Mouse (Mus musculus): Measurements from ENCODE around the gene Olfr804.

The Olfr804 gene

DNA sequence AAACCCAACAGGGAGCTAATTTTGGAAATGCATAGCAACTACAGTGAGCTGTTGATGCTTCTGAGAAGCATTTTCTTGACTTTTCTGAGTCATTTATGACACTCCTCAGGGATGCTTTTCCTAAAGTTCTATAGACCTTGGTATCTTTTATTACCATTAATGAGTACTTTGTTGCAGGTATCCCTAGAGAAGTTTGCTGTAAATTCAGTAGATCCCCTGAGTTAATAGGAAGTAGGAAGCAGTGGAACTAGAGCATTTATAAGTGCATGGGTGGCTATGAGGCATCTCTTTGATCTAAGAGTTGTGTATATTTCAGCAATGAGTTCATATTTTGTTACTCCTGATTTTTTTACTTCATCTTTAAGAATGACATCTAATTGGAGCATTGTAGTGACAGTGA is at the start of gene Olfr804:
Olfr804 (plus strand) TSS at position 301 of the 400 bp plus-strand sequence.
- no peak for DNase-seq (ENCODE audit: low read depth)

- DNase-seq (ENCODE audit: low read depth), result no peak
Observed at GRCm38 (mm10) chr10:129657394-129657793, 45.6 kb upstream of the Olfr804 start, which contains the start of gene Olfr800. TSS of gene Olfr800 (plus strand) at chr10:129657694.

GRCm38 (mm10) chr10:129673765-129674164 is 29.2 kb upstream of the Olfr804 start, which contains the start of gene Olfr801:
TSS of gene Olfr801 (minus strand) at chr10:129673865.
- DNase-seq (ENCODE audit: low read depth), result no peak

GRCm38 (mm10) chr10:129688069-129688468 is 14.9 kb upstream of the Olfr804 start, which contains the start of gene Olfr802:
TSS of gene Olfr802 (minus strand) at chr10:129688169.
- no peak for DNase-seq (ENCODE audit: low read depth)

DNA sequence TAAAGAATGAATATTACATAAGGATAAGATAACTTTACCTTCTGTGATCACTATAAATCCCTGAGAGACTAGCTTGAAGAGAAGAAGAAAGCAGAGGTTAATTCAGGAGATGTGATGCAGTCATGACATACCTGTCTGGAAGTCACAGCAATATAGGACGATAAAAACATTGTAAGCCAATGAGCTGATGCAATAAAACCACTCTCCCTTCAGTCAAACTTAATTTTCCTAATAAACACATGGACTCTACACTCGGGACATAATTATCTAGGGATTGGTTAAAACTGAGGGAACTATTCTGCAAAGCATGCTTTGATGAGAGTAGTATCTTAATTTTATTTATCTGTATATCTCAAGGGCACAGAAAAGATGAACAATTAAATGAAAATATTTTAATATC is 8.8 kb upstream of the Olfr804 start, which contains the start of gene Olfr803:
Olfr803 (minus strand) TSS at position 101 of the 400 bp plus-strand sequence.
- no peak for DNase-seq (ENCODE audit: low read depth)

- no peak for DNase-seq (ENCODE audit: low read depth)
Observed at GRCm38 (mm10) chr10:129729275-129729674, 26.3 kb downstream of the Olfr804 start, which contains the start of gene Olfr805. TSS of gene Olfr805 (minus strand) at chr10:129729375.

- DNase-seq (ENCODE audit: low read depth), result no peak
Observed at GRCm38 (mm10) chr10:129741821-129742220, 38.8 kb downstream of the Olfr804 start, which contains the start of gene Olfr806. TSS of gene Olfr806 (minus strand) at chr10:129741921.

DNA sequence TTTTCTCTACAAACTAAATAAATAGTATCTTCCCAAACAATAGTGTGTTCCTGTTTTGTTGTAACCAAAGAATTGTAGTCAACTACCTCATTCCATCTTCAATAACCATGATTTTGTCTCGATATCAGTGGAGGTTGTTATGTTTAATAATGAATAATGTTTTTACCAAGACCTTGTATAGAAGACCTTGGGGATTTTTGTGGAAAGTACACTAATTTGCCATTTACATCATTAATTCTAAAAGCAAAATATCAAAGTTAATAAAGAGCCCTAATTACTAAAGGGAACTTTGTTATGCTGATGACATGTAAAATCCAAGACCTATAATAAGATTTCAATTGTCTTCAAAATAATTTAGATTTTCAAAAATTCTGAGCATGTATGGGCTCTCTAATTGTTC is 54.7 kb downstream of the Olfr804 start, which contains the start of gene Olfr807:
Olfr807 (minus strand) TSS at position 101 of the 400 bp plus-strand sequence.
- DNase-seq (ENCODE audit: low read depth), result no peak

Measured in 416B (cell line).